Mouse (Mus musculus) cerebellum, adult 9-10 months (tissue): ENCODE measurements around the gene Cdr2.
A peak's percentile ranks its signal among the peaks of the same experiment; 100 is the strongest.
"Not testable (repeated sequence)": the region's sequence is repeated elsewhere in the genome, so short reads cannot be mapped to it uniquely, and the experiment has no call there.

Source experiments
- DNase-seq: peaks from one replicate; pipeline ENCODE4 v3.0.0; 2022

The Cdr2 gene

DNA sequence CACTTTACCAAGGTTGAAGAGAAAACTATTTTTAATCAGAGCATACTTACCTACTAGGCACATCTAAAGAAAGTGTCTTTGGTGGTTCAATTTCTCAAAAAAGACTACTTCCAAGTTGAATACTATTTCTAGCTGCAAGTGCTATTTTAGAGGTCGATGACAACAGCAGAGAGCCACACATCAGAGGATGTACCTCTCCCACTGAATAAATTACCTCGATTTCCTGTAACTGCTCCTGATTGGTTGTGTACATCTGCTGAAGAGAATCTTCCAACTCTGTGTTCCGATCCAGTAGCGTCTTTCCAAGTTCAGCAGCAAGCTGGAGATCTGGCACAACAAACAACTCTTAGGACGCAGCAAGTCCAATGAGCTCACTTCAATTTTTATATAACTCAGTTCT is 12.0 kb downstream of the Cdr2 start:
- no peak for DNase-seq

- no peak for DNase-seq
Measured at GRCm38 (mm10) chr7:120969221-120969620, 12.9 kb downstream of the Cdr2 start.

- DNase-seq: no peak
Measured at GRCm38 (mm10) chr7:120963126-120963525, 19.0 kb downstream of the Cdr2 start.

DNA sequence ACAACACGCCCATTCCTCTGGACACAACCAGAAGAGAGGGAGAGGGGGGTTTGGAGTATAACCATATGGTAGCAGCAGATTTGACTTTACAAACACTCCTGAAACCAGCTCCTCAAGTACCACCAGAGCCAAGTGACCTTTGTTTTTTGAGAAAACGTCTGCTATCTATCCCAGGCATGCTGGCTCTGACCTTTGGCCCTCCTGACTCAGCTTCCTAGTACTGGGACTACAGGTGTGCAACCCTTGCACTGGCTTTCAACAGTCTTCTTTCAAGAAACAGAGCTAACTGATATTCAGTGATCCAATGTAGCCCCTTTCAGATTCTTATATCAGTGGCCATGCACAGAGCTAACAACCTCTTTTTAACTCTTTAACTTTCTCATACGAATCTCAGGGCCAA is 20.2 kb downstream of the Cdr2 start:
- no peak for DNase-seq

GRCm38 (mm10) chr7:120960601-120961000 is 21.5 kb downstream of the Cdr2 start:
- no peak for DNase-seq

GRCm38 (mm10) chr7:120960116-120960515 is 22.0 kb downstream of the Cdr2 start:
- DNase-seq: no peak

DNA sequence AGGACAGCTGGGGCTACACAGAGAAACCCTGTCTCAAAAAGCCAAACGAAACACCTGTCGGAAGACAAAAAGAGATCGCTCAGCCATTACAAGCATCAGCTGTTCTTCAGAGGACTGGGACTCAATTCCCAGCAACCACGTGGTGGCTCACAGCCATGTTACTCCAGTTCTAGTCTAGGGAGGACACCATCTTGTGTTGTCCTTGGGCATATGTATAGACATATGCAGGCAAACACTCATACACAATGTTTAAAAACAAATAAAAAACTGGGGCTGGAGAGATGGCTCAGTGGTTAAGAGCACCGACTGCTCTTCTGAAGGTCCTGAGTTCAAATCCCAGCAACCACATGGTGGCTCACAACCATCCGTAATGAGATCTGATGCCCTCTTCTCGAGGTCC is 28.5 kb downstream of the Cdr2 start:
- not testable (repeated sequence) for DNase-seq

- no peak for DNase-seq
Measured at GRCm38 (mm10) chr7:120943936-120944509, 38.1 kb downstream of the Cdr2 start.

DNA sequence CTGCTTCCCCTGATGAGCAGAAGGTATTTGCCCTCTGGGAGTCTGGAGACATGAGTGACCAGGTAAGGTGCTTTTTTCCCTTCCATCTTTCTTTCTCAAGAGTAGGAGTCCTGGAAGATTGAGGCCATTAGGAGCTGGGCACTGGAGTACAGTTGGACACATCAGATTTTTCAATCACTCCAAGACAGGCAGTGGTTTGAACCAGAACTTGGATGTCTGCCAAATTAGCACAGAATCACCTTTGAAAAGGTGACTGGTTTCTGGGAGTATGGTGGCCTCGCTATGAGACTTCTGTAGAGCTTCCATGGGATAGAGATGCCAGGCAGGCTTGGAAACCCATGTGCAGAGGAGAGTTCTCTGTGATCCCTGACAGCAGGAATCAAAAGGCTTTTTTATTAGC is 39.6 kb downstream of the Cdr2 start:
- no peak for DNase-seq

GRCm38 (mm10) chr7:120941214-120941613 is 40.9 kb downstream of the Cdr2 start:
- no peak for DNase-seq

GRCm38 (mm10) chr7:120940343-120940742 is 41.8 kb downstream of the Cdr2 start:
- DNase-seq: no peak

- DNase-seq: no peak
Measured at GRCm38 (mm10) chr7:120938206-120938605, 43.9 kb downstream of the Cdr2 start.

GRCm38 (mm10) chr7:120936522-120936921 is 45.6 kb downstream of the Cdr2 start:
- no peak for DNase-seq

- DNase-seq: no peak
Measured at GRCm38 (mm10) chr7:120934716-120935115, 47.4 kb downstream of the Cdr2 start.

- no peak for DNase-seq
Measured at GRCm38 (mm10) chr7:120933680-120934195, 48.4 kb downstream of the Cdr2 start.

DNA sequence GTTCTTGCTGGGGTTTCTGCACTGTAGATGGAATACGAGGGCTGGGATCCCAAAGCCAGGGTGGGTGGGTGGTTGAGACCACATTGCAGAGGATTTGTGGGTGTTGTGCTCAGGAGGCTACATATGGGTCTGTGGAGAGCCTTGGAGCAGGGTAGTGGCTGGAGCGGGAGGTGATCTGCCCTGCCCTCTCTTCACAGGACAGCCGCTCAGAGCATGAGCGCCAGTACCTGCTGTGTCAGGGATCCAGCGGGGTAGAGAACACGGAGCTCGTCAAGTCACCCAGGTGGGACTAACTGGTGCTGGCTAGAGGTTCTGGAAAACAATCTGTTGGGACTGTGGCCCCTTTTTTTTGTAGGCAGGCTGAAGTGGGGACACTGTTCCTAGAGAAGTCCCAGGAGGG is 49.0 kb downstream of the Cdr2 start:
- DNase-seq: no peak

- DNase-seq: peak; percentile 82
Measured at GRCm38 (mm10) chr7:120918526-120918962, 63.6 kb downstream of the Cdr2 start.

DNA sequence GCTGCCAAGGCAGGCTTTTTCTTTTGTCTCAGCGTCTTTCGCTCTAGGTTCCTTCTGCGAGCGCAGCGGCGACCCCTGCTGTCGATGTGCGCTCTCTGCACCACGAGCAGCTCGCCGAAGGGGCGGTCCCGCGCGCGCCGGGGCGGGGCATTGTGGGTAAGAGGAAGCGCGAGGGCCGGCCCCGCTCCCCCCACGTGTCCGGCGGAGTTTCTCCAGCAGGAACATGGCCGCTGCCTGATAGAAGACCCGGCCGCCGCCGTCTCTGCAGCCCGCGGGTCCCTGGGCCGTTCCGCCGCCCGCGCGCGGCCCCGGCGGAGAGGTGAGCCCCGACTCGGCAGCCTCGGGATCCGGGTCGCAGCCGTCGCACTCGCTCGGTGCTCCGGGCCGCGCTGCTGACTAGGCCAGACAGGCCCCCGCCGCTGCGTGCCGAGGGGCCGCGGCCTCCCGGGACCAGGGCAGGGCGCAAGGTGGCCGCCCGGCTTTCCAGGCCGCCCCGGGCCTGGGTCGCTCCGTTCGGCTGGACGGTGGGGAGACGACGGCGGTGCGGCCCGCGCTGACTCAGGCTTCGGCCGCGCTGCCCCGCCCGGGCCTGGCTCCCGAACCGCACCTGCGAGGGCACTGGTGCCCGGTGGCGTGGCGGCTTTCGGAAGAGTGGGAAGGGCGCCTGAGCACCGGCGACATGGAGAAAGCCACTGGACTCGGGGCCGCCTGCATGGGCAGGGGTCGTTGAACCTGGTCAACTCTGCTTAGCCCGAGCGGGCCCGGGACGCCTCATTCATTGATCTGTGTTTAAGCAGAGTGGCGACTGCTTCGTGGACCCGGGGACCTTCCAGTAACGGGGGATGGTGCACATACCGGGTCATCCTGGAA is 64.3 kb downstream of the Cdr2 start, which contains the start of gene Polr3e:
Polr3e (plus strand) TSS at position 153 of the 870 bp plus-strand sequence.
- peak; percentile 100 for DNase-seq

GRCm38 (mm10) chr7:120917279-120917591 is 64.9 kb downstream of the Cdr2 start:
- DNase-seq: no peak

GRCm38 (mm10) chr7:120916262-120916875 is 65.7 kb downstream of the Cdr2 start:
- no peak for DNase-seq

DNA sequence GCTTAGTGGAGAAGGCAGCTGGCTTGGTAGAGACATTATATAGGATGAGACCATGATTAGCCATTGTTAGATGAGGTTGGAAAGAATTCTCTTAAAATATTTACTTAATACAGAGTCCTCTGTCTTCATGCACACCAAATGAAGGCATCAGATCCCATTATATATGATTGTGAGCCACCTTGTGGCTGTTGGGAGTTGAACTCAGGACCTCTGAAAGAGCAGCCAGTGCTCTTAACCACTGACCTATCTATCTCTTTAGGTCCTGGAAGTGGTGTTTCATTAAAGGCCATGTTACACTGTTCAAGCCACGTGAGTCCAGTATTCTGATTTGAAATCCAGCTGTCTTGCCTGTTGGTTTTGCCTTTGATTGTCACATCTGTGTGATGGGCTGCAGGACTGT is 68.8 kb downstream of the Cdr2 start:
- no peak for DNase-seq

GRCm38 (mm10) chr7:120911268-120911667 is 70.8 kb downstream of the Cdr2 start:
- DNase-seq: not testable (repeated sequence)

DNA sequence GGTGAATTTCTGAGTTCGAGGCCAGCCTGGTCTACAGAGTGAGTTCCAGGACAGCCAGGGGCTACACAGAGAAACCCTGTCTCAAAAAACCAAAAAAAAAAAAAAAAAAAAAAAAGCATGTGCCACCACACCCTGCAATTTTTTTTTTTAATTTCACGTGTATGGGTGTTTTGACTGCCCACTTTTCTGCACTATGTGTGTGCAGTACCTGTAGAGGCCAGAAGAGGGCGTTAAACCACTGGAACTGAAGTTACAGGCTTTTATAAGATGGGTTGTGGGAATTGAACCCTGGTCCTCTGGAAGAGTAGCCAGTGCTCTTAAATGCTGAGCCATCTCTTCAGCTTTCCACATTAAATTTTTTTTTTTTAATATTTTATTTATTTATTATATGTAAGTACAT is 71.9 kb downstream of the Cdr2 start:
- not testable (repeated sequence) for DNase-seq
